Mouse (Mus musculus) intestine, embryonic 14.5 days (tissue): ENCODE results near the gene Fxn. TPM values are rescaled to one million over a fixed set of nuclear protein-coding genes. Genes with fewer than 3 reads are reported as not detected.

Experiments
- ATAC-seq: fragments of 200-750 bp; cut with Nextera tagmentation; replicated peaks from 2 replicates; pipeline ENCODE4 v1.8.0; 2017; ENCODE audit warnings: low read depth, moderate number of reproducible peaks, moderate TSS enrichment, moderate library complexity; ENCODE audit not compliant: low FRiP score, low TSS enrichment
- DNase-seq: peaks from one replicate; pipeline ENCODE4 v3.0.0-alpha.2; 2018; ENCODE audit warnings: low spot score
- H3K27ac ChIP-seq: fragments of 300-500 bp; sonication (generic); 2 replicates; pipeline ENCODE4 v1.5.1; 2014; ENCODE audit warnings: low read depth, mild to moderate bottlenecking, control low read depth
- H3K27me3 ChIP-seq: fragments of 300-500 bp; sonication (generic); replicated peaks from 2 replicates; pipeline ENCODE4 v1.6.1; 2014; ENCODE audit warnings: low read length, control low read depth; ENCODE audit not compliant: control insufficient read depth, insufficient read depth
- H3K36me3 ChIP-seq: fragments of 300-500 bp; sonication (generic); 2 replicates; pipeline ENCODE4 v1.6.1; 2014; ENCODE audit warnings: low read length, control low read depth; ENCODE audit not compliant: control insufficient read depth, insufficient read depth
- H3K4me1 ChIP-seq: fragments of 300-500 bp; sonication (generic); replicated peaks from 2 replicates; pipeline ENCODE4 v1.6.1; 2014; ENCODE audit warnings: low read length, control low read depth, mixed read lengths; ENCODE audit not compliant: control insufficient read depth, insufficient read depth
- H3K4me2 ChIP-seq: fragments of 300-500 bp; sonication (generic); 2 replicates; pipeline ENCODE4 v1.6.1; 2014; ENCODE audit warnings: low read length
- H3K4me3 ChIP-seq: fragments of 300-500 bp; sonication (generic); 2 replicates; pipeline ENCODE4 v1.5.1; 2014; ENCODE audit warnings: low read depth, low read length, control low read depth, mixed read lengths
- H3K9ac ChIP-seq: fragments of 300-500 bp; sonication (generic); 2 replicates; pipeline ENCODE4 v1.6.1; 2014; ENCODE audit warnings: mild to moderate bottlenecking, low read length
- H3K9me3 ChIP-seq: fragments of 300-500 bp; sonication (generic); 2 replicates; pipeline ENCODE4 v1.6.1; 2016; ENCODE audit warnings: low read length, control low read depth; ENCODE audit not compliant: control insufficient read depth
- WGBS: fragments of 180-500 bp; shearing (Covaris S2); extraction: QIAGEN DNeasy Blood & Tissue Kit; methylation state at CpG from one replicate; pipeline ENCODE4 v1.1.7; 2014; 5-methylcytosine and 5-hydroxymethylcytosine counted together
- polyA plus RNA-seq: library from polyadenylated mRNA; unstranded; fragments of >200 nt; fragmentation: Nextera tagmentation; extraction: Ambion mirVana; gene quantifications from 2 replicates; pipeline ENCODE4 v1.2.1, GENCODE M21; 2014

Fxn gene
- polyA plus RNA-seq: 46.5 and 51.9 TPM in 2 replicates

DNA sequence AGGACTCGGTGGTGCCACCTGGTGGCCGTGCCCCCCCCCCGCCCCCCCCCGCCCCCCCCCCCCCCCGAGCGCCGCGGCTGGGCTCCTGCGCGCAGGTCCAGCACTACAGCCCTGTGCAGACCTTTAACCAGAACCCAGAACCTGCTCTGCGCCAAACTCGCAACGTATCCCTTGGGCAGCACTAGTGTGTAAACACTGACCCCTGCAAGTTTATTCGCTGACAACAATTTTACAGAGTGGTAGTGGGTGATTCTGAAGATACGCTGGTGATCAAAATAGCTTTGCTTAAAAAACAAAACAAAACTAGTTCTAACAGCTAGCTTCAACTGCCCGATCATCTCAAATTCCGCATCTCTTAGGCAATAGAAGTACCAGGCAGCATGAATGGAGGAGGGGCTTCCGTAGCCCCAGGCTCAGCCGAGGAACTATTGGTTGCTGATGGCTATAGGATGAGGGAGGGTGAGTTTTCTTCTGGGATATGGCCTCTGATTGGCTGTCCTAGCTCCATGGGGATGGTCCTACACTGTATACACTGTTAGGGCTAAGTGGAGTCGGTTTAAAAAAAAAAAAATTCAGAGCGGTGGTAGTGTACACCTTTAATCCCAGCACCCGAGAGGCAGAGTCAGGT, at the start of gene Fxn:
Gene Fxn, minus strand, starts transcription at position 5 of the 628 bp plus-strand sequence.
- DNase-seq (no peak), ATAC-seq (peak; percentile 97)
- peaks cover 5% of the 10 kb centered on the region for H3K4me1 ChIP-seq
- H3K4me2 ChIP-seq: peak within 1 kb of the TSS; percentile 84
- peak within 1 kb of the TSS; percentile 70 for H3K9ac ChIP-seq
- peak within 1 kb of the TSS; percentile 69 for H3K4me3 ChIP-seq
- H3K9me3 ChIP-seq: no peaks in the 10 kb centered on the region
- H3K36me3 ChIP-seq: no peaks in the 10 kb centered on the region; the same call in 1 of the 2 replicates
- no peaks in the 10 kb centered on the region for H3K27me3 ChIP-seq
- H3K27ac ChIP-seq: peak within 1 kb of the TSS; percentile 79
- WGBS: under 1% methylated on average over 14 of the region's 22 CpGs

DNA sequence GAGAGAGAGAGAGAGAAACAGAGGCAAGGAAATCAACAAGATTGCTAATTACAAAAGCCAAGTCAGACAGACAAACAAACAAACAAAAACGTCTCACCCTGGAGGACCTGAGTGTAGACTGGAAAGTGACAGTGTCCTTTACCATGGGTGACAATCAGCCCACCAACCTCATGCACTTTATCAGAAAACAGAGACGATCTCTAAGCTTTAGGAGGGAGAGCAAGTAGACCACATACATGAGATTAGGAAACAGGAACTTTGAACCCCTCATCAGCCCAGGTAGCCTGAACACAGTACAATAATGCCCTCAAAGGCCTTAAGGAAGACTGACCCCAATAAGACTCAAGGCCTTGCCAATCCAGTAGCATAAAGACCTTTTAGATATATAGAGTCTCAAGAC, 47.5 kb upstream of the Fxn start:
- H3K4me1 ChIP-seq: peaks cover 5% of the 10 kb centered on the region; the same call in 1 of the 2 replicates
- H3K9ac ChIP-seq: no peak overlapping the region
- 61% methylated on average over 2 of the region's 2 CpGs for WGBS
- H3K9me3 ChIP-seq: no peaks in the 10 kb centered on the region
- H3K27ac ChIP-seq: no peak overlapping the region
- H3K4me2 ChIP-seq: no peak overlapping the region
- ATAC-seq (no peak), DNase-seq (no peak)
- no peak overlapping the region for H3K4me3 ChIP-seq
- H3K36me3 ChIP-seq: no peaks in the 10 kb centered on the region
- no peaks in the 10 kb centered on the region for H3K27me3 ChIP-seq

DNA sequence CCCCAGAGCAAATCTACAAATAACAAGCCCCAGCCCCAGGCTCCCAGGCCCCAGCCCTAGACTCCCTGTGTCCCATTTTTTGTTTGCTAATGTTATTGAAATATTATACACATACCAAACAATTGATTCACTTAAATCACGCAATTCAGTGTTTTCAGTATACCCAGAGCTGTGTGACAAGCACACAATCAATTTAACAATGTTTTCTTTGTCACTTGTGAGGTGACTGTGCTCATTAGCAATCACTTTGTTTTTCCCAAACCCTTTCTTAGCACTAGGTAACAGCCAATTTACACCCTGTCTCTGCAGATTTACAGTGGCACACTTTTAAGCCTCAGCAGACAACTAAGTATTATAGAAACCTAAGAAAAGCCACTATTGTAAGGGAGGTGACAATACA, 46.6 kb upstream of the Fxn start:
- Histone ChIP-seq H3K27me3 (no peaks in the 10 kb centered on the region), H3K4me3 (no peak overlapping the region), H3K27ac (no peak overlapping the region), H3K4me2 (no peak overlapping the region), H3K9me3 (no peaks in the 10 kb centered on the region), H3K4me1 (peaks cover 5% of the 10 kb centered on the region; the same call in 1 of the 2 replicates), H3K9ac (no peak overlapping the region), H3K36me3 (no peaks in the 10 kb centered on the region)
- DNase-seq (no peak), ATAC-seq (no peak)
- 40% methylated on average over 1 of the region's 1 CpGs for WGBS

DNA sequence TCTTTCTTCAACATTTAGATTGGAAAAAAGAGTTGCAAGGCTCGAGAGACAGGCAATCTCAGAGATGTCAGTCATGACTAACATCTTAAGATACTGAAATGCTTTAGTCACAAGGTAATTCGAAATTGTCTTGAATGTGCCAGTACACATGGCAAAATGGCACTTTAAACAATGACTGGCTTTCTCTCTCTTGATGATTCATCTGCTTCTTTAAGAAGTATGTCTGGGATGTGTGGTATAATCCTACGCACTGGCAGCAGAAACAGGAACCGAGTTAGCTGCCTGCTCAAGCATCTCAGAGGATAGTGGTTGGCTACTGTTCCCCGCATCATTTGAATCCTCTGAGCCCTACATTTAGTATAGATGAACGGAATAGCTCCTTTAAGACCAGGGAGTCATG, 45.3 kb upstream of the Fxn start:
- Histone ChIP-seq H3K4me3 (no peak overlapping the region), H3K4me1 (peaks cover 5% of the 10 kb centered on the region; the same call in 1 of the 2 replicates), H3K9me3 (no peaks in the 10 kb centered on the region), H3K4me2 (no peak overlapping the region), H3K9ac (no peak overlapping the region), H3K27ac (no peak overlapping the region), H3K36me3 (no peaks in the 10 kb centered on the region), H3K27me3 (no peaks in the 10 kb centered on the region)
- ATAC-seq: no peak
- WGBS: 73% methylated on average over 6 of the region's 6 CpGs
- DNase-seq: no peak

DNA sequence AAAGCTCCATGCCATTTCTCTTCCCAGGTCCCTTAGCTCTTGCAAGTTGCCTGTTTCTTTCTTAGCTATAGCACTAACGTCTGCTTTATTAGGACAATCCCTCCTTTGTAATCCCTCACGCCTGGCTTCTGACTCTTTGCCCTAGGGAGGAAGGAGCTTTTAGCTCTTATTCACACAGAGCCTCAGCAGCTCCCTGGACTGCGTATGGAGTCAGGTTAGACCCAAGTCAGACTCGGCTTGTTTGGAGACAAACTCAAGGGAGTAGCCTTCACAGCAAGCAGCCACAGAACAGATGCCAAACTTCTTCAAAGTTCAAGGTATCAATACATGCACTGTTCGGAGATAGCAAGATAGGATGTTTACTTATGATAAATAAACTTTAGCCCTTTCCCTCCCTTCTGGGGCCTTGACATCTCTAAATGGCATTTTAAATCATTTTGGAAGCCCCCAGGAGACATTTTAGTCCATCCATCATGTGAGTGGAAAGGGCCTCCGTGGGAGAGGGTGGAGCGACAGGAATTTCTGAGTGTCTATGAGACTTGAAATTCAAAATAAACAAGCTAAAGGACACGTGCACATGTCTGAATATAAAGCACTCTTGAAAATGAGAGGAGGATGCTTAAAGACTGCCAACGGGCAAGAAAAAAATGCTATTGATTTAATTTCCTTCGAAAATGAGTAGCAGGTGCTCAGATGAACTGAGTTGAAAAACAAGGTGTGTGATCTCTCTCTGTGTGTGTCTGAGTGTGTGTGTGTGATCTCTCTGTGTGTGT, 43.6 kb upstream of the Fxn start:
- no peak overlapping the region for H3K4me3 ChIP-seq
- no peaks in the 10 kb centered on the region for H3K9me3 ChIP-seq
- no peak overlapping the region for H3K4me2 ChIP-seq
- H3K4me1 ChIP-seq: peaks cover 5% of the 10 kb centered on the region; the same call in 1 of the 2 replicates
- H3K9ac ChIP-seq: no peak overlapping the region
- no peak overlapping the region for H3K27ac ChIP-seq
- DNase-seq (no peak), ATAC-seq (no peak)
- WGBS: 18% methylated on average over 10 of the region's 10 CpGs
- H3K27me3 ChIP-seq: no peaks in the 10 kb centered on the region
- no peaks in the 10 kb centered on the region for H3K36me3 ChIP-seq

DNA sequence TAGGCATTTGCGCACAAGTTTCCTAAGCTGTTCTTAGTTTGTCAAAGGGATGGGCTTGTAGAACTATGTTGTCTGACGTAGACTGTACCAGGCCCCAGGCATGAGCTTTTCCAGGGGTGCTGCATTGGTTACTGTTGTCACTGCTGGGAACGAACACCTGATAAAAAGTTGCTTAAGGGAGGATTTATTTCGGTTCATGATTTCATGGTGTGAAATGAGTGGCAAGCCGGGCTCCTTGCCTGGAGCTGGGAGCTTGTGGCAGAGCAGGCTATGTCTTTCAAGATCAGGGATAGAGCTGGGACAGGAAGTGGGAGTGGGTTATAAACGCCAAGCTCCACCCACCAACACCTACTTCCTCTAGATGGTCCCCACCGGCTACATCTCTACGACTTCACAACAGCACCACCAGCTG, 41.5 kb upstream of the Fxn start:
- no peaks in the 10 kb centered on the region for H3K9me3 ChIP-seq

DNA sequence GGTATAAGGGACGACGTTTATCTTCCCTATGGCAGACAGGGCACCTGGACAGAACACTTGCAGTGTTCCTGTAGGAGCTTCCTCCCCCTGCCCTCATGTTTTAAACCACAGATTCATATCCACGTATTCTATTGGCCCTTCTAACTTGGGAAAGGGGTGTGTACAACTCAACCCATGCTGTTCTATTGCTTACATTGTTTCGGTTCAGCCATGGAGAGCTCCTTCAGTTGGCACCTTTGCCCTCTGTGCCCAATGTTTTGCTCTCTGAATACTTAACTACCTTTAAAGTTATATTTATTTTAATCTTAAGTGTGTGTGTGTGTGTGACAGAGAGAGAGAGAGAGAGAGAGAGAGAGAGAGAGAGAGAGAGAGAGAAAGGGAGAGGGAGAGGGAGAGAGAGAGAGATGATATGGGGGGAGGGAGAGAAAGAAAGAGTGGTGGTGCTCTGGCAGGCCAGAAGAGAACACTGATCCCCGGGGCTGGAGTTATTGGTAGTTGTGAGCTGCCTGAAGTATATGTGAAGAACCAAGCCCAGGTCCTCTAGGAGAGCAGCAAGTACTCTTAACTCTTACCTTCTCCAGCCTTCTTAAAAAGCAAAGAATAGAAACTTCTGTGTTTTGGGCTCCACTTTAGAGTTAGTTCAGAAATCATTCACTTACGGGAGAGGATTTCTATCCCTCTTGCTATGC, 41.0 kb upstream of the Fxn start:
- peaks cover 5% of the 10 kb centered on the region; the same call in 1 of the 2 replicates for H3K4me1 ChIP-seq
- H3K4me3 ChIP-seq: no peak overlapping the region
- H3K36me3 ChIP-seq: no peaks in the 10 kb centered on the region
- H3K27ac ChIP-seq: no peak overlapping the region
- DNase-seq: no peak
- H3K9ac ChIP-seq: no peak overlapping the region
- no peaks in the 10 kb centered on the region for H3K9me3 ChIP-seq
- H3K4me2 ChIP-seq: no peak overlapping the region
- no peaks in the 10 kb centered on the region for H3K27me3 ChIP-seq
- WGBS: 86% methylated on average over 6 of the region's 6 CpGs
- ATAC-seq: no peak

More for the DNA sequence above, 41.5 kb upstream of the Fxn start:
- no peak for DNase-seq
- 93% methylated on average over 8 of the region's 8 CpGs for WGBS
- Histone ChIP-seq H3K4me1 (peaks cover 5% of the 10 kb centered on the region; the same call in 1 of the 2 replicates), H3K27ac (no peak overlapping the region), H3K27me3 (no peaks in the 10 kb centered on the region), H3K4me2 (no peak overlapping the region), H3K9ac (no peak overlapping the region), H3K4me3 (no peak overlapping the region), H3K36me3 (no peaks in the 10 kb centered on the region)
- ATAC-seq: no peak

DNA sequence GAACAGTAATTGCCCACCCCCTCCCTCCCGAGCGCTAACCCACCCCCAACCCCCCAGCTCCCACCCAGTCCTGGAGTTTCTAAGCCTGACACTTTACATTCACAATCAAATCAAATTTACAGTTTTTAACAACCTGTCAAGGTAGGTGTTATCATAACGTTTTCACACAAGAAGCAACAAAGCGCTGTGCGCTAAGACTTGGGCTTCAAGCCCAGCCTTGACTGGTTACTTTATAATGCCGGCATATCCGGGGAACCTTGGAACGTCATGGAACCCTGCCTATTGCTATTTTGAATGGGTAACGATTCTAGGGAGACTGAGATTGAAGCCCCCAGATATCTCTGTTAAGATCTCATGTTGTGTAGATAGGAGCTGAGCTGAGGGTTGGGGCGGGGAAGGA, 37.8 kb upstream of the Fxn start:
- H3K36me3 ChIP-seq: no peaks in the 10 kb centered on the region
- H3K9ac ChIP-seq: no peak overlapping the region
- no peaks in the 10 kb centered on the region for H3K27me3 ChIP-seq
- no peak for ATAC-seq
- H3K4me1 ChIP-seq: no peaks in the 10 kb centered on the region
- no peaks in the 10 kb centered on the region for H3K9me3 ChIP-seq
- no peak overlapping the region for H3K27ac ChIP-seq
- 71% methylated on average over 10 of the region's 10 CpGs for WGBS
- H3K4me2 ChIP-seq: no peak overlapping the region
- DNase-seq: no peak
- no peak overlapping the region for H3K4me3 ChIP-seq
